In the genomic region with DNA sequence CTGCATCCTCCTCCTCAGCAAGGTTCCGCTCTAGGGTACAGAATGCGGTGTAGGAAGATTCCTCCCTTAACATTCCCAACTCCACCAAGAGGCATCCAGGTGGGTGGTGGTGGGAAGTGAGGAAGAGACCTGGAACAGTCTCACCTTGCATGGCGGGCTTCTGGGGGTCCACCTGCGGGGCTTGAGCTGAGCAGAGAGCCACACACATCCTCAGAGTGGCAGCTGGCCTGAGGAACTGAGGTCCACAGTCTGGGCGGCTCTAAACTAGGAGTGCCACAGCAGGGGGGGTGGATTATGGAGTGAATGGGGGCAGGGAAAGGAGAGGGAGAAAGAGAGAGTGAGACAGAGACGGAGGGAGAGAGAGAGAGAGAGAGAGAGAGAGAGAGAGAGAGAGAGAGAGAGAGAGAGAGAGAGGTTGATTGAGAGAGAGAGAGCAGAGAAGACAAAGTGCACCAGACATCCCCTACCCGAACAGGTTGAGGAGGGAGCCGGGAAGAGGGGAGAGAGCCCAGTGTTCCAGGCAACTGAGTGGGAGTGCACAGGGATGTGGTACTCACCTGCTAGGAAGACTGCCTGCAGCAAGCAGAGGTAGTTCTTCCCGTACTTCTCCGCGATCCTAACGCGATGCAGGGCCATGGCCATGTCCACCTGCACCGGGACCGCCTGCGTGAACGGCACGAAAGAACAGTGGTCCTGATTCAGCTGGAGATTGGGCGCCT, we compare ENCODE assay signal across 7 mouse cellular contexts. TPM values are rescaled to one million over a fixed set of nuclear protein-coding genes. Genes with fewer than 3 reads are reported as not detected.
DNase-seq lines count a peak whose midpoint lies in the region; ATAC-seq and TF ChIP-seq lines count a peak whose summit lies in the region.

No protein-coding gene starts in this region.

- H3K4me1 ChIP-seq in embryonic facial prominence, embryonic 10.5 days: 0 out of 2 replicates have a peak, but pooled peaks cover 2% of the 10 kb centered on the region
- no peaks in the 10 kb centered on the region for H3K4me1 ChIP-seq in hindbrain, embryonic 14.5 days (replicated peaks; ENCODE audit: control insufficient read depth, insufficient read depth, low read length)
- H3K4me1 ChIP-seq in midbrain, embryonic 15.5 days: peaks cover 4% of the 10 kb centered on the region; the same call in 1 of the 2 replicates

- peak overlapping the region; percentile 51 for H3K9ac ChIP-seq in hindbrain, embryonic 14.5 days
- H3K9ac ChIP-seq in midbrain, embryonic 15.5 days: peak overlapping the region; percentile 34; the same call in 1 of the 2 replicates

- ATAC-seq in hindbrain, embryonic 14.5 days (ENCODE audit: low FRiP score): peak; percentile 64
- ATAC-seq in midbrain, embryonic 15.5 days (replicated peaks): peak; percentile 41

- no peak for DNase-seq in layer of hippocampus, adult 2 months (ENCODE audit: low spot score in 2 of 2)
- no peak for DNase-seq in layer of hippocampus, adult 8-10 months (ENCODE audit: low spot score in 2 of 2)
- no peak for DNase-seq in embryonic facial prominence, embryonic 10.5 days (ENCODE audit: low spot score)
- no peak for DNase-seq in hindbrain, embryonic 14.5 days (ENCODE audit: low spot score)
- DNase-seq in thymus, adult 18-20 months: no peak
- DNase-seq in right cerebral cortex, postnatal 14 days: no peak

- H3K4me3 ChIP-seq in layer of hippocampus, adult 2 months: peak overlapping the region; percentile 48
- peak overlapping the region; percentile 57 for H3K4me3 ChIP-seq in embryonic facial prominence, embryonic 10.5 days
- peak overlapping the region; percentile 42 for H3K4me3 ChIP-seq in hindbrain, embryonic 14.5 days (replicated peaks; ENCODE audit: low read length)
- peak overlapping the region; percentile 46 for H3K4me3 ChIP-seq in midbrain, embryonic 15.5 days

- no peak overlapping the region for H3K27ac ChIP-seq in layer of hippocampus, adult 2 months
- H3K27ac ChIP-seq in embryonic facial prominence, embryonic 10.5 days (replicated peaks): peak overlapping the region; percentile 20; the same call in 1 of the 2 replicates
- no peak overlapping the region for H3K27ac ChIP-seq in hindbrain, embryonic 14.5 days
- H3K27ac ChIP-seq in midbrain, embryonic 15.5 days: no peak overlapping the region

- no peak for TF ChIP-seq CTCF in layer of hippocampus, adult 2 months (conservative IDR thresholded peaks at IDR 0.05)

- 18% methylated on average over 19 of the region's 19 CpGs for WGBS in embryonic facial prominence, embryonic 10.5 days
- 15% methylated on average over 18 of the region's 19 CpGs for WGBS in hindbrain, embryonic 14.5 days
- WGBS in midbrain, embryonic 15.5 days: 13% methylated on average over 18 of the region's 19 CpGs

- no peaks in the 10 kb centered on the region for H3K9me3 ChIP-seq in embryonic facial prominence, embryonic 10.5 days
- no peaks in the 10 kb centered on the region for H3K9me3 ChIP-seq in hindbrain, embryonic 14.5 days (ENCODE audit: control insufficient read depth, low read length)
- no peaks in the 10 kb centered on the region for H3K9me3 ChIP-seq in midbrain, embryonic 15.5 days

- H3K36me3 ChIP-seq in embryonic facial prominence, embryonic 10.5 days (replicated peaks): no peaks in the 10 kb centered on the region
- H3K36me3 ChIP-seq in hindbrain, embryonic 14.5 days (replicated peaks; ENCODE audit: control insufficient read depth, insufficient read depth): no peaks in the 10 kb centered on the region
- no peaks in the 10 kb centered on the region for H3K36me3 ChIP-seq in midbrain, embryonic 15.5 days (replicated peaks)

- H3K4me2 ChIP-seq in hindbrain, embryonic 14.5 days (replicated peaks): peak overlapping the region; percentile 85
- H3K4me2 ChIP-seq in midbrain, embryonic 15.5 days: peak overlapping the region; percentile 90

- peaks cover 38% of the 10 kb centered on the region for H3K27me3 ChIP-seq in embryonic facial prominence, embryonic 10.5 days (replicated peaks; ENCODE audit: low read depth, poor library complexity, severe bottlenecking)
- peaks cover 14% of the 10 kb centered on the region; the same call in 1 of the 2 replicates for H3K27me3 ChIP-seq in hindbrain, embryonic 14.5 days (ENCODE audit: control insufficient read depth, insufficient read depth, low read length)
- H3K27me3 ChIP-seq in midbrain, embryonic 15.5 days (replicated peaks): no peaks in the 10 kb centered on the region

RNA-seq across cellular contexts. Expression of a gene that starts 0.7 kb away (rescaled TPM):
- 1 to 10 TPM; 2.6 to 3.1 TPM for total RNA-seq in layer of hippocampus, adult 2 months (2021)
- total RNA-seq in layer of hippocampus, adult 8-10 months (2022): 1 to 10 TPM; 3.7 to 4.4 (median 4.1) TPM
- 0.49 and 0.61 TPM in 2 replicates for polyA plus RNA-seq in embryonic facial prominence, embryonic 10.5 days (2016; fragmentation: Nextera tagmentation; extraction: Ambion mirVana)
- polyA plus RNA-seq in hindbrain, embryonic 14.5 days (2014; fragmentation: Nextera tagmentation; extraction: Ambion mirVana): 3.0 and 3.9 TPM in 2 replicates
- 2.3 TPM in 2 replicates for polyA plus RNA-seq in midbrain, embryonic 15.5 days (2015; fragmentation: Nextera tagmentation; extraction: Ambion mirVana)
